Mouse (Mus musculus) intestine, embryonic 14.5 days (tissue): ENCODE data around the gene Per2. TPM values are rescaled to one million over a fixed set of nuclear protein-coding genes. Genes with fewer than 3 reads are reported as not detected.

ENCODE experiments used
- ATAC-seq: fragments of 200-750 bp; cut with Nextera tagmentation; replicated peaks from 2 replicates; pipeline ENCODE4 v1.8.0; 2017; ENCODE audit warnings: low read depth, moderate number of reproducible peaks, moderate TSS enrichment, moderate library complexity; ENCODE audit not compliant: low FRiP score, low TSS enrichment
- DNase-seq: peaks from one replicate; pipeline ENCODE4 v3.0.0-alpha.2; 2018; ENCODE audit warnings: low spot score
- H3K27ac ChIP-seq: fragments of 300-500 bp; sonication (generic); 2 replicates; pipeline ENCODE4 v1.5.1; 2014; ENCODE audit warnings: low read depth, mild to moderate bottlenecking, control low read depth
- H3K27me3 ChIP-seq: fragments of 300-500 bp; sonication (generic); replicated peaks from 2 replicates; pipeline ENCODE4 v1.6.1; 2014; ENCODE audit warnings: low read length, control low read depth; ENCODE audit not compliant: control insufficient read depth, insufficient read depth
- H3K36me3 ChIP-seq: fragments of 300-500 bp; sonication (generic); 2 replicates; pipeline ENCODE4 v1.6.1; 2014; ENCODE audit warnings: low read length, control low read depth; ENCODE audit not compliant: control insufficient read depth, insufficient read depth
- H3K4me1 ChIP-seq: fragments of 300-500 bp; sonication (generic); replicated peaks from 2 replicates; pipeline ENCODE4 v1.6.1; 2014; ENCODE audit warnings: low read length, control low read depth, mixed read lengths; ENCODE audit not compliant: control insufficient read depth, insufficient read depth
- H3K4me2 ChIP-seq: fragments of 300-500 bp; sonication (generic); 2 replicates; pipeline ENCODE4 v1.6.1; 2014; ENCODE audit warnings: low read length
- H3K4me3 ChIP-seq: fragments of 300-500 bp; sonication (generic); 2 replicates; pipeline ENCODE4 v1.5.1; 2014; ENCODE audit warnings: low read depth, low read length, control low read depth, mixed read lengths
- H3K9ac ChIP-seq: fragments of 300-500 bp; sonication (generic); 2 replicates; pipeline ENCODE4 v1.6.1; 2014; ENCODE audit warnings: mild to moderate bottlenecking, low read length
- H3K9me3 ChIP-seq: fragments of 300-500 bp; sonication (generic); 2 replicates; pipeline ENCODE4 v1.6.1; 2016; ENCODE audit warnings: low read length, control low read depth; ENCODE audit not compliant: control insufficient read depth
- WGBS: fragments of 180-500 bp; shearing (Covaris S2); extraction: QIAGEN DNeasy Blood & Tissue Kit; methylation state at CpG from one replicate; pipeline ENCODE4 v1.1.7; 2014; 5-methylcytosine and 5-hydroxymethylcytosine counted together
- polyA plus RNA-seq: library from polyadenylated mRNA; unstranded; fragments of >200 nt; fragmentation: Nextera tagmentation; extraction: Ambion mirVana; gene quantifications from 2 replicates; pipeline ENCODE4 v1.2.1, GENCODE M21; 2014

The Per2 gene
- polyA plus RNA-seq, 1 experiment from 2014 or later: 6.7 TPM

DNA sequence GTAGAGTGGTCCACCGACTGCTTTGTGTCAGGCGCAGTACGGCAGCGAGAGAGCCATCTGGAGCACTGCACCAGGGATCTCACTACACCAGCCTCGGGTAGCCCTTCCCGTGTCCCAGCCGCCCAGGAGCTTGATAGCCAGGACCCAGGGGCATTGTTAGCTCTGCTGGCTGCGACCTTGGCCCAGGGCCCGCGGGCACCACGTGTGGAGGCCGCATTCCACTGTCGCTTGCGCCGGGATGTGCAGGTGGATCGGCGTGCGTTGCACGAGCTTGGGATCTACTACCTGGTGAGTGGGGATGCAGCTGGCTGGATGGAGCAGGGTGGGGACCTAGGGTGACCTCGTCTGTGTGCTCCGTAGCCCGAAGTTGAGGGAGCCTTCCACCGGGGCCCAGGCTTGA lies 89.1 kb downstream of the Per2 start:
- Histone ChIP-seq H3K27me3 (0 out of 2 replicates have a peak, but pooled peaks cover 3% of the 10 kb centered on the region), H3K4me3 (no peak overlapping the region), H3K27ac (no peak overlapping the region), H3K9ac (no peak overlapping the region), H3K9me3 (no peaks in the 10 kb centered on the region), H3K4me2 (no peak overlapping the region), H3K4me1 (peaks cover 7% of the 10 kb centered on the region), H3K36me3 (peaks cover 52% of the 10 kb centered on the region)
- 85% methylated on average over 23 of the region's 23 CpGs for WGBS
- no peak for ATAC-seq
- no peak for DNase-seq

DNA sequence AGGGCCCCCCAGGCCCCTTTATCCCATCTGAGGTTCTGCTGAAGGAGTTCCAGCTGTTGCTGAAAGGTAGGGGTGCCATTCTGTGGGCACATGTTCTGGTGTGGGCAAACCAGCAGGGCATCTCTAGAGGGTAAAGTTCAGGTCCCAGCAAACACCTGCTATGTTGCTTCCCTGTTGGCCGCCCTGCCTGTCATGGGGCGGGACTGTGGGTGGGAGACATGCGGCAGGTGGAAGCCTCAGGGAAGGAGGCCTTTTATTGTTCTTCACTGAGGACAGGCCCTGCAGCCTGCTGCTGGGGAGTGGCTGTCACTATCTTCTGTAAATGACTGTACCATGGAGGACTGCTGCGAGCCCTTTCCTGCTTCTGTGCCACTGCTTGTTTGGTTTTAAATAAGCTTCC lies 89.7 kb downstream of the Per2 start:
- Histone ChIP-seq H3K27me3 (0 out of 2 replicates have a peak, but pooled peaks cover 3% of the 10 kb centered on the region), H3K4me3 (no peak overlapping the region), H3K4me1 (peaks cover 7% of the 10 kb centered on the region), H3K9ac (no peak overlapping the region), H3K36me3 (peaks cover 46% of the 10 kb centered on the region), H3K4me2 (no peak overlapping the region), H3K9me3 (peaks cover 3% of the 10 kb centered on the region; the same call in 1 of the 2 replicates), H3K27ac (peak overlapping the region; percentile 45; the same call in 1 of the 2 replicates)
- DNase-seq: no peak
- ATAC-seq: peak; percentile 51
- 52% methylated on average over 4 of the region's 4 CpGs for WGBS

DNA sequence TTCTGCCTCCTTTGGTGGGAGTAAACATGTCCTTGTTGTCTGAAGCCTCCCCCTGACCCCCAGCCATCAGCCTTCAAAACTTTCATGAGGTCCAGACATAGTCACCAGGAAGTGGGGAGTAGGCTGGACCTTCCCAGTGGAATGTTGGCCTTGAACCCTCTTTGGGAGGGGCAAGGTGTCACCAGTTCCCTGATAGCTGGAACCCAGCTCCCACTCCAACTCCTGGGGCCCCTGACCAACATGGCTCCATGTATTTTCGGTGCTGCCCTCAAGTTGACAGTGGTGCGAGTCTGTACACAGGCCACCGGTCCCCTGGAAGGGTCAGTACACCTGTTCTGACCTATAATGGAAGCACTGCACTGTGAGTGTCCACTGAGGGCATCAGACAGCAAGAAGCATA lies 91.8 kb downstream of the Per2 start:
- DNase-seq: peak; percentile 61
- no peak for ATAC-seq
- WGBS: 96% methylated on average over 3 of the region's 3 CpGs
- H3K27ac ChIP-seq: no peak overlapping the region
- no peak overlapping the region for H3K4me3 ChIP-seq
- H3K4me2 ChIP-seq: peak overlapping the region; percentile 90
- H3K9me3 ChIP-seq: peaks cover 6% of the 10 kb centered on the region; the same call in 1 of the 2 replicates
- H3K36me3 ChIP-seq: peaks cover 25% of the 10 kb centered on the region
- H3K27me3 ChIP-seq: 0 out of 2 replicates have a peak, but pooled peaks cover 3% of the 10 kb centered on the region
- H3K9ac ChIP-seq: no peak overlapping the region
- peaks cover 7% of the 10 kb centered on the region for H3K4me1 ChIP-seq

DNA sequence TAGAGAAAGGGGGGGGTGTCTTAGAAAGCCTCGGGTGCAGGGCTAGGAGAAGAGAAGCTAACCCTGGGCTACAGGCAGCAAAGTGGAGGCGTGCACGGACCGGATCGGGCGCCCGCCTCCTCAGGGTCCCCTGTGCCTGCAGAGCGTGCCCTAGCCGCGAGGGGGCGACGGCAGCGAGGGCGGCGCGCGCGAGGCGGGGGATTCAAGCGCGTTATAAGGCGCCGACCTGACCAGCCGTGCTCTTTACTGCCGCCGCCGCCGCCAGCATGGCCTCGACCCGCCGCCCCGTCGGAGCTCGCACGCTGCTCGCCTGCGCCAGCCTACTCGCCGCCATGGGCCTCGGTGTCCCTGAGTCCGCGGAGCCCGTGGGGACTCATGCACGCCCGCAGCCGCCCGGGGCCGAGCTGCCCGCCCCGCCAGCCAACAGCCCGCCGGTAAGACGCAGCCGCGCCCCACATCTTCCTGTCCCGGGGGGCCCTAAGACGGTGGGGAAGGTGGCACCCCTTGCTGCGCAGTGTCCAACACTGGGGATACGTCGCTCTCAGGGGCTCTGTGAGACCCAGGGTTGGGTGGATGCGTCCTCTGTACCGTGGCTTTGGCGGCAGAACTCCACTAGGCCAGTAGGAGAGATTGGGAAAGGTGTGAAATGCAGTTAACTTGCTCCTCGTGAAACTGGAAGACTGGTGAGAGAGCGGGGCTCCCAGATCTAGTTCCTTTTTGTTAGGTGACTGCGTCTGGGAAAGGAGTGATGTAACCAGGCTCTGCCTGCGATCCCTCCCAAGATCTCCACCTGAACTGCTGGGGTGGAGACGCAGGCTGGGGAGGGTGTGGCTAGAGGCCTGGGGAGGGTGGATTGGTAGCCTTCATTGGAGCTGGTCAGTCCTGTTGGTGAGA lies 92.7 kb downstream of the Per2 start, which contains the start of gene Erfe:
Gene Erfe, plus strand, starts transcription at position 216 of the 894 bp plus-strand sequence.
- Histone ChIP-seq H3K27ac (peak within 1 kb of the TSS; percentile 51; the same call in 1 of the 2 replicates), H3K4me1 (peaks cover 7% of the 10 kb centered on the region), H3K4me3 (peak within 1 kb of the TSS; percentile 46), H3K9ac (peak within 1 kb of the TSS; percentile 60), H3K9me3 (peaks cover 6% of the 10 kb centered on the region; the same call in 1 of the 2 replicates), H3K4me2 (peak within 1 kb of the TSS; percentile 90), H3K27me3 (0 out of 2 replicates have a peak, but pooled peaks cover 3% of the 10 kb centered on the region), H3K36me3 (peaks cover 16% of the 10 kb centered on the region)
- ATAC-seq (peak; percentile 64), DNase-seq (peak; percentile 86)
- WGBS: 1% methylated on average over 57 of the region's 68 CpGs

Other genes with a start within 250 kb of the Per2 start
- 69.9 and 71.6 TPM in 2 replicates for gene Ube2f, start 209.0 kb downstream of the Per2 start, polyA plus RNA-seq
- gene Scly, start 161.0 kb downstream of the Per2 start, polyA plus RNA-seq: 13.5 and 16.9 TPM in 2 replicates
- not detected in 2 replicates for gene Espnl, start 137.2 kb downstream of the Per2 start, polyA plus RNA-seq
- 0.44 and 0.85 TPM in 2 replicates for gene Klhl30, start 108.3 kb downstream of the Per2 start, polyA plus RNA-seq
- gene Erfe, start 92.9 kb downstream of the Per2 start, polyA plus RNA-seq: 10.8 and 10.9 TPM in 2 replicates
- gene Ilkap, start 60.5 kb downstream of the Per2 start, polyA plus RNA-seq: 135 and 147 TPM in 2 replicates
- gene Hes6, start 45.3 kb downstream of the Per2 start, polyA plus RNA-seq: 79.3 and 84.4 TPM in 2 replicates
- gene Traf3ip1, start 35.3 kb upstream of the Per2 start, polyA plus RNA-seq: 5.9 and 6.7 TPM in 2 replicates
- 6.2 and 7.3 TPM in 2 replicates for gene Asb1, start 81.2 kb upstream of the Per2 start, polyA plus RNA-seq